Mouse (Mus musculus): Measurements from ENCODE around the gene Ska3.

Ska3 gene

GRCm38 (mm10) chr14:57791171-57791570 lies 34.8 kb downstream of the Ska3 start:
- no peak for DNase-seq

- DNase-seq = no peak
Observed at GRCm38 (mm10) chr14:57789759-57790158, 36.2 kb downstream of the Ska3 start.

DNA sequence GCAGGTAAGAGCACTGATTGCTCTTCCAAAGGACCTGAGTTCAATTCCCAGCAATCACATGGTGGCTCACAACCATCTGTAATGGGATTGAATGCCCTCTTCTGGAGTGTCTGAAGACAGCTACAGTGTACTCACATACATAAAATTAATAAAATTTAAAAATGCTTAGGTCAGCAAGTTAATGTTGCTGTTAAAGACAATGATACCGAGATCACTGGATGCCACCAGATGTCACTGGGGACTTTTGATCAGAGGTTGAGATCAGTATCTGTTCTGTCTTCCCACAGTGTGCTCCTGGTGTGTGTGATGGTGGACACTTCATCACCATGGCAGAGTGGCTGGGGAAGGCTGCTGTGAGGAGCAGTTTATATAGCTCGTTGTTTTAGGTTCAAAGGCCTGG lies 36.7 kb downstream of the Ska3 start:
- no peak for DNase-seq

GRCm38 (mm10) chr14:57787406-57787805 lies 38.6 kb downstream of the Ska3 start:
- DNase-seq = no peak

GRCm38 (mm10) chr14:57772157-57772815 lies 53.7 kb downstream of the Ska3 start:
- DNase-seq = no peak

GRCm38 (mm10) chr14:57769102-57769501 lies 56.9 kb downstream of the Ska3 start:
- no peak for DNase-seq

GRCm38 (mm10) chr14:57760447-57761412 lies 65.3 kb downstream of the Ska3 start:
- DNase-seq = peak; percentile 36

- no peak for DNase-seq
Observed at GRCm38 (mm10) chr14:57758237-57758636, 67.7 kb downstream of the Ska3 start, which contains the start of gene Lats2. Gene Lats2 (minus strand): TSS chr14:57758388.

Measured in lung, postnatal 14 days (tissue).